Mouse (Mus musculus) neural tube, embryonic 13.5 days (tissue): ENCODE data around the gene D630045J12Rik. TPM values are rescaled to one million over a fixed set of nuclear protein-coding genes. Genes with fewer than 3 reads are reported as not detected.

Experiments
- ATAC-seq: fragments of 200-750 bp; cut with Nextera tagmentation; 2 replicates; pipeline ENCODE4 v1.8.0; 2017; ENCODE audit warnings: low read depth, mild to moderate bottlenecking, moderate TSS enrichment, moderate library complexity
- H3K27ac ChIP-seq: fragments of 300-500 bp; sonication (generic); replicated peaks from 2 replicates; pipeline ENCODE4 v1.5.1; 2015; ENCODE audit warnings: moderate library complexity, mild to moderate bottlenecking, inconsistent platforms
- H3K27me3 ChIP-seq: fragments of 300-500 bp; sonication (generic); 2 replicates; pipeline ENCODE4 v1.6.1; 2015; ENCODE audit warnings: mild to moderate bottlenecking, inconsistent platforms
- H3K36me3 ChIP-seq: fragments of 300-500 bp; sonication (generic); 2 replicates; pipeline ENCODE4 v1.6.1; 2015; ENCODE audit warnings: mild to moderate bottlenecking, inconsistent platforms
- H3K4me1 ChIP-seq: fragments of 300-500 bp; sonication (generic); replicated peaks from 2 replicates; pipeline ENCODE4 v1.6.1; 2015; ENCODE audit warnings: inconsistent platforms
- H3K4me2 ChIP-seq: fragments of 300-500 bp; sonication (generic); 2 replicates; pipeline ENCODE4 v1.6.1; 2015; ENCODE audit warnings: inconsistent platforms, mild to moderate bottlenecking, moderate library complexity
- H3K4me3 ChIP-seq: fragments of 300-500 bp; sonication (generic); 2 replicates; pipeline ENCODE4 v1.5.1; 2015; ENCODE audit warnings: mild to moderate bottlenecking, inconsistent platforms
- H3K9ac ChIP-seq: fragments of 300-500 bp; sonication (generic); 2 replicates; pipeline ENCODE4 v1.6.1; 2015; ENCODE audit warnings: moderate library complexity, mild to moderate bottlenecking, inconsistent platforms
- H3K9me3 ChIP-seq: fragments of 300-500 bp; sonication (generic); 2 replicates; pipeline ENCODE4 v1.6.1; 2016; ENCODE audit warnings: inconsistent platforms
- WGBS: fragments of 180-500 bp; shearing (Covaris S2); methylation state at CpG from one replicate; pipeline ENCODE4 v1.1.7; 2015; 5-methylcytosine and 5-hydroxymethylcytosine counted together
- polyA plus RNA-seq: library from polyadenylated mRNA; unstranded; fragments of >200 nt; fragmentation: Nextera tagmentation; extraction: Ambion mirVana; gene quantifications from 2 replicates; pipeline ENCODE4 v1.2.1, GENCODE M21; 2015

Gene D630045J12Rik
- polyA plus RNA-seq, 1 experiment from 2014 or later: 14.6 TPM

DNA sequence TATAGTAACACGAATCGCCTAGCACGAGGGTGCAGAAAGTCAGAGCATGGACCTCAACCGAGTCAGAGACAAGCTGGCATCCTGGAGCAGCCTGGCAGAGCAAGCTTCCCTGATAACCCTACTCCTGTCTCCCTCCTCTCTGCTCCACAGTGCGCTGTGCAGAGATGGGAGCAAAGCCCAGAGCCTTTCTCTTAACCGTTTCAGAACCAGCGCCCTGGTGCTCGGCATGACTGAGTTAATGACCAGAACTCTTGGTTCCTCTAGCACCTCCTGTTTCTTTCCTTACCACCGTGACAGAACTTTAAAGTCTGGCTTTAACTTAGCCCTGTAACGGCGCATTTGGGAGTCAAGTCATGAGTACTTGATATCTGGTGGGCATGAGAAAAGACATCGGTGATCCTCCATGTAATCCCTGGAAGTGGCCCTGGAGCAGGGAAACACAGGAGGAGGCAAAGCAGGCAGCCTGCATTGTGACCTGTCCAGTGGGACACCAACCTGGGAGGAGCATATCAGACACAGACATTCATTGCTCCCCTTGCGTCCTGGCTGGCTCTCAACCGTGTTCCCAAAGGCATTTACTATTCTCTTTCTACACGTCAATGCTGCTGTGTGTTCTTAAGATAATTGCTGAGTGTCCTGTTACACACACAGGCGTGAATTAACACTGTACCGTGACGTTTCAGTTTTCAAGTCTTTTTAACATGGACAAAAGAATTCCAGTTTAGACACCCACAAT lies 130.2 kb downstream of the D630045J12Rik start:
- Histone ChIP-seq H3K9ac (no peak overlapping the region), H3K27me3 (no peaks in the 10 kb centered on the region), H3K4me1 (no peaks in the 10 kb centered on the region), H3K36me3 (peaks cover 50% of the 10 kb centered on the region), H3K4me2 (no peak overlapping the region), H3K9me3 (no peaks in the 10 kb centered on the region), H3K27ac (no peak overlapping the region), H3K4me3 (no peak overlapping the region)
- no peak for ATAC-seq
- WGBS: 72% methylated on average over 18 of the region's 18 CpGs

DNA sequence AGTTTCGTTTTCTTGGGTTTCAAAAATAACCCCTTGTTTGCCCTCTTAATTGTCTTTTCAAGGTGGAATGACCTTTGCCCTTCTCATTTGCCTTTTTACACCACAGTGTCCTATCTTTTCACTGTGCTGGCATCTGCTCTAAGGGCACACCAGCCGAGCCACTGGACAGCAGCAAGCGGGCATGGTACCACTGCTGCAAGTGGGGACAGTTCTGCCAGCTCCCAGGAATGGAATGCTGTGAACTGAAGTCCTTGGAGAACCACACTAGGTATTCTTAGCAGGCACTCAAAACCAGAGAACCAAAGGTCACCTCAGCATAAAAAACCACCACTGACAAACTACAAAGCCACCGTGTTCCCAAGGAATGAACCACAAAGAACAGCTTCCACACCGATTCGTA lies 131.0 kb downstream of the D630045J12Rik start:
- H3K4me3 ChIP-seq: no peak overlapping the region
- no peaks in the 10 kb centered on the region for H3K9me3 ChIP-seq
- WGBS: 67% methylated on average over 6 of the region's 6 CpGs
- H3K4me2 ChIP-seq: no peak overlapping the region
- no peaks in the 10 kb centered on the region for H3K4me1 ChIP-seq
- no peaks in the 10 kb centered on the region for H3K27me3 ChIP-seq
- no peak for ATAC-seq
- H3K27ac ChIP-seq: no peak overlapping the region
- H3K9ac ChIP-seq: no peak overlapping the region
- peaks cover 41% of the 10 kb centered on the region for H3K36me3 ChIP-seq

DNA sequence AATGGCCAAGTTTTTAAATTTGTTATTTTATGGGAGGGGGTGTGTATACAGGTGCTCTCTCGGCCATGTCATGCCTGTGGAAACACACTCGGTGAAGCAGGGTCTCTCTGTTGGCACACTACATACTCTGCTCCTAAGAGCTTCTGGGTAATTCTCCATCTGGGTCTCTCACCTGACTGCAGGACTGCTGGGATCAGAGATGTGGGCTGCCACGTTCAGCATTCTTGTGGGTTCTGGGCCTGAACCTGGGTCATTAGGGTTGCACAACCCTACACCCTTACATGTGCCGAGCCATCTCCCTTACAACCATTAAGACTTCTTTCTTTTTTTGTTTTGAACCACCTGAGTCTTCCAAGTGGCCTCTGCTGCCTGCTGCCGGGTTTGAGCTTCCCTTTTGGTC lies 132.0 kb downstream of the D630045J12Rik start:
- H3K4me1 ChIP-seq: no peaks in the 10 kb centered on the region
- H3K27ac ChIP-seq: no peak overlapping the region
- no peaks in the 10 kb centered on the region for H3K9me3 ChIP-seq
- H3K9ac ChIP-seq: no peak overlapping the region
- peaks cover 32% of the 10 kb centered on the region for H3K36me3 ChIP-seq
- no peak overlapping the region for H3K4me2 ChIP-seq
- H3K27me3 ChIP-seq: no peaks in the 10 kb centered on the region
- WGBS: 84% methylated on average over 5 of the region's 5 CpGs
- no peak overlapping the region for H3K4me3 ChIP-seq
- ATAC-seq: no peak

DNA sequence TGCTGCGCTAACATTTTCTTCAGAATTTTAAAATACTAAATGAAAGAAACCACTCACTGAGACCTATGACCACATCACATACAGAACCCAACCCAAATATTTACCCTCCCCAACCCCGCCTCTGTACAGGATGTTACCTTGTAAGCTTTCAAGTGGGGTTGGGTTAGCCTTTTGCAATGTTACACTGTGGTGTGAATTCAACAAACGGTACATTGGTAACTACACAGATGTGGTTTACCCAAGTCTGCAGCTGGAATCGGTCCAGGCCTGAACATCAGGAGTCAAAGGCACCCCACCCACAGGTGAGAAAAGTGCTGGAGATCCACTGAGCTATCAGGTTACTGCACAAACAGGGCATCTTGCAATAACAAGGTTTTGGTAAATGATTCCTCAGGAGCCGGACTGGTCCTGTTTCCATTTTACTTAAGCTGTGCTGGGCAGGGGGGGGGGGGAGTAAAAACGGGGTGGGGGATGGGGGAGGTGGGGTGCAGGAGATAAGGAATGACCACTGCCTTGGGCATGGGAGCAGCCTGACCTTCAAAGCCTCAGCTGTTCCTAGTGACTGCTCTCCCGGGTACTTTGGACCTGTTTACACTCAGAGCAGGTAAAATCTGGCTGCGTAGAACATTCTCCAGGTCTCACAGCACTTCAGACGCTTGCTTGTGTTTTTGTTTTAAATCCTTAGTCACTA lies 133.0 kb downstream of the D630045J12Rik start:
- H3K9me3 ChIP-seq: no peaks in the 10 kb centered on the region

DNA sequence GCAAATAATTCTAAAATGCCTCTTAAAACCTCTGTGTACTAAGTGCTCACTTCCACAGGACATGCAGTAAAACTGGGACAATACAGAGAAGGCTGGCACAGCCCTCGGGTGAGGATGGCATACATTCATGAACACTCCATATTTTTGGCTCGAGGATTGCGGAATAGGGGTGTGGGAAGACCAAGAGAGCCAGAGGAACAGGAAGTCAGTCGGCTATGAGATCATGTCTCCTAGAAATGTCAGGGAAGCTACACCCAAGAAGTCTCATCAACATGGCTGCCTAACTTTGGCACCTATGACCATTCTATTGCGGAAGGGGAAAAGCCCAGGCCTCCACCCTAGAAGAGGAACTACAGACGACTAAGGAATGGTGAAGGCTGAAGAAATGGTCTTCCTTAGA lies 135.5 kb downstream of the D630045J12Rik start:
- Histone ChIP-seq H3K9me3 (no peaks in the 10 kb centered on the region), H3K36me3 (no peaks in the 10 kb centered on the region; the same call in 1 of the 2 replicates), H3K4me2 (no peak overlapping the region), H3K4me1 (no peaks in the 10 kb centered on the region), H3K27me3 (no peaks in the 10 kb centered on the region), H3K27ac (no peak overlapping the region), H3K9ac (no peak overlapping the region), H3K4me3 (no peak overlapping the region)
- ATAC-seq: no peak
- 95% methylated on average over 6 of the region's 6 CpGs for WGBS

More for the DNA sequence above, 133.0 kb downstream of the D630045J12Rik start:
- 82% methylated on average over 9 of the region's 9 CpGs for WGBS
- Histone ChIP-seq H3K36me3 (peaks cover 22% of the 10 kb centered on the region), H3K9ac (no peak overlapping the region), H3K4me3 (no peak overlapping the region), H3K4me1 (no peaks in the 10 kb centered on the region), H3K4me2 (no peak overlapping the region), H3K27ac (no peak overlapping the region), H3K27me3 (no peaks in the 10 kb centered on the region)
- ATAC-seq: no peak

DNA sequence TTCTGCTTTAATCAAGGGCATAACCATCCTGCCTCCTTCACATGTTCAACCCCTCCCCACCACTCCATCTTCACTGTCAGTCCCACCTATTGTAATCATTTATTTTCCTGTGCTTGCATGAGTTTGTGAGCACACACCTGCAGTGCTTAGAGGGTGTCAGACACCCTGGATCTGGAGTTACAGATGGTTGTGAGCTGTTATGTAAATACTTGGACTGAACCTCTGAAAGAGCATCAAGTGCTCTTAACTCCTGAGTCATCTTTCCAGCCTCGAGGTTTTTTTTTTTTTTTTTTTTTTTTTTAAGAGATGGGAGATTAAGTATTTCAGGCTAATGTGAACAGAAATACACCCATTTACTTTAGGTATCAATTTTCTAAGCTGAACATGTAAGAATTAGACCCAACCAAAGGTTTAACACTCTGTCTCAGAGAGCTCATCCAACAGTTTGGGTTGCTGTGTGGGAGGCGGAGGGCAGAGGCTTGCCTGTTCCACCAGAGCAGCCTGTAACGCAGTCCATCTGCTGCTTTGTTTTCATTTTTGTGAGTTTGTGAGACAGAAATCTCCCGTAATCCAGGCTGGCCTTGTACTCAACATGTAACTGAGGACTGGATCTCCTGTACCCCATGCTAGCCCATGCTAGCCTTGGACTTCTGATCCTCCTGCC lies 137.6 kb downstream of the D630045J12Rik start:
- 68% methylated on average over 4 of the region's 4 CpGs for WGBS
- no peak overlapping the region for H3K27ac ChIP-seq
- H3K4me3 ChIP-seq: no peak overlapping the region

DNA sequence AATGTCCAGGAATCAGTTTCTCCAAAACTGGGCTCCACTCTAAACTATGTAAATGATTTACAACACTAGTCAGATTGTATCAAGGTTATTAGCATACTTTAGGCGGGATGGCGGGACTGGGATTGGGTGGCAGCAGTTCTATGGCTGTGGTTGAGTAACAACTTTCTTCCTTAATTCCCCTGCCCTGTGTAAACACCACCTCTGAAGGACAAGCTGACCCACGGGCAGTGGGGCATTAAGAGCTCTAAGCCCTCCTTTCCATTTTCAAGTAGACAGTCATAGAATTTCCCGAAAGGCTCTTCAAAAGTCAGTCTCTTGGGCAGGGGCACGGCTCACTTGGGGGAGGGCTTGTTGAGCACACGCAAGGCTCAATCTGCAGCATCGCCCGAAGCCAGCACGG lies 142.9 kb downstream of the D630045J12Rik start:
- WGBS: 84% methylated on average over 9 of the region's 9 CpGs

More for the DNA sequence above, 137.6 kb downstream of the D630045J12Rik start:
- ATAC-seq: no peak
- Histone ChIP-seq H3K9ac (no peak overlapping the region), H3K4me2 (no peak overlapping the region), H3K36me3 (no peaks in the 10 kb centered on the region), H3K9me3 (no peaks in the 10 kb centered on the region), H3K4me1 (no peaks in the 10 kb centered on the region), H3K27me3 (no peaks in the 10 kb centered on the region)

DNA sequence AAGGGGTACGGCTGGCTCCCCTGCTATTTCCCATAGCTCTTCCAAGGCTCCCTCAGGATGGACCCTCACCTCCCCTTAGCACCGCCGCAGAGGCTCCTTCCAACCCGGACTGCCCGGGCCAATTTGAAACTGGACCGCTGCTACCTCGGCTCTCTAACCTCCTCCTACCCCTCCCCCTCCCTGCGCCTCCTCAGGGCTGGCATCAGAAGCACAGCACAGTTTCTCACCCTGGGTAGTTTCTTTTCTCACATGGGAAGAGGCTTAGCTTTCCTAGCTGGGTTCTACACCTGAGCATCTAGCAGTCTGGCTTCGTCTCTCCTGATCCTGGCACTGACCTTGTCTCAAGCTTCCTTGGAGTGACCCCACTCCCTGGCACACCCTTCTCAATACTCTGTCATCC lies 143.9 kb downstream of the D630045J12Rik start:
- Histone ChIP-seq H3K36me3 (no peaks in the 10 kb centered on the region), H3K27me3 (no peaks in the 10 kb centered on the region), H3K4me1 (peaks cover 7% of the 10 kb centered on the region; the same call in 1 of the 2 replicates), H3K27ac (no peak overlapping the region), H3K4me2 (no peak overlapping the region), H3K4me3 (no peak overlapping the region), H3K9me3 (no peaks in the 10 kb centered on the region), H3K9ac (no peak overlapping the region)
- WGBS: 17% methylated on average over 9 of the region's 9 CpGs
- ATAC-seq: no peak

More for the DNA sequence above, 142.9 kb downstream of the D630045J12Rik start:
- Histone ChIP-seq H3K9ac (no peak overlapping the region), H3K4me1 (peaks cover 7% of the 10 kb centered on the region; the same call in 1 of the 2 replicates), H3K36me3 (no peaks in the 10 kb centered on the region), H3K4me3 (no peak overlapping the region), H3K27ac (no peak overlapping the region), H3K4me2 (no peak overlapping the region), H3K9me3 (no peaks in the 10 kb centered on the region), H3K27me3 (no peaks in the 10 kb centered on the region)
- ATAC-seq: no peak

DNA sequence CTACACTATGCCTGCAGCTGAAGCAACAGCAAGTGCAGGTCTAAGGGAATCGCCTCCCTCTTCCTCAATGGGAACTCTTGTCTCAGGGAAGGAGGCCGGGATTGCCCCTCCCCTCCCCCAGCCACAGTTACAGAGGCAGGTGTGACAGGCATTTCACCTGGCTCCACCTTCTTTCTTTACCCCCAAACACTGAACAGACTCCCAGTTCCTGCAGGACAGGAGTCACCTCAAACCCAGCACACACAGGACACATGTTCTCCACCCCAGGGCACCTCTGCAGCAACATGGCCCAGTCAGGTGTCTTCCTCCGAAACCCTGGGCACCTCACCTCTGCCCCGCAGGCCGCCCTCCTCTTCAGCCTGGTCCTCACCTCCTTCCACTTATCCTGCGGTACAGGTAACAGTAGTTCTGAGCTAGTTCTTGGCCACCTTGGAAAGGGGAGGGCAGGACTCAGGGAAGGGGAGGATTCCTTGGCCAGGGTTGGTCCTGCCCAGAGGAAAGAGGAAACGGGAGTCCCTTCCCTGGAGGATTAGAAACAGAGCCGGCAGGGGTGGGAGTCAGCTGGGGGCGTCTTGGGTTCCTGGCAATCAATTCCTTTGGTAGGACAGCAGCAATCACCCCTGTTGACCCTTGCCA lies 144.5 kb downstream of the D630045J12Rik start, which contains the start of gene Tmem213:
Gene Tmem213 (plus strand): TSS at position 96 of the 636 bp plus-strand sequence.
- Histone ChIP-seq H3K9me3 (no peaks in the 10 kb centered on the region), H3K36me3 (no peaks in the 10 kb centered on the region), H3K27ac (no peak within 1 kb of the TSS), H3K27me3 (no peaks in the 10 kb centered on the region), H3K4me1 (peaks cover 7% of the 10 kb centered on the region; the same call in 1 of the 2 replicates), H3K9ac (no peak within 1 kb of the TSS), H3K4me2 (no peak within 1 kb of the TSS), H3K4me3 (no peak within 1 kb of the TSS)
- ATAC-seq: no peak
- 34% methylated on average over 9 of the region's 9 CpGs for WGBS

DNA sequence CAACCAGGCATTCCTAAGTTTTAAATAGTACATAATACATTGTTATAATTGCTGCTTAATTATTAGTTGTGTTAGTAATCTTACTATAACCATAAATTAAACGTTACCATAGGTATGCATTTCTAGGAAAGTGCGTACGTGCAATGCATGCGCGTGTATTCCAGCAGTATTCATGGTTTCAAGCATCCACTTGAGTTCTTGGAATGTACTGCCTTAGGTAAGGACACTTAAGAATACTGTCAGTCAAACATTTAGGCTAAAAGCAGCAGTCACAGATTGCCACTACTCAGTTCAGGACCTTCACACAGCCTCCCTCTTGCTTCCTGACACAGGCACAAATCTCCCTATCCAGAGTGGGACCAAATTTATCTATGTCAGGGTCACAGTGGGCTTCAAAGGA lies 145.4 kb downstream of the D630045J12Rik start:
- H3K4me1 ChIP-seq: peaks cover 7% of the 10 kb centered on the region; the same call in 1 of the 2 replicates
- no peak overlapping the region for H3K4me3 ChIP-seq
- no peak overlapping the region for H3K4me2 ChIP-seq
- no peaks in the 10 kb centered on the region for H3K27me3 ChIP-seq
- no peak for ATAC-seq
- no peak overlapping the region for H3K9ac ChIP-seq
- H3K9me3 ChIP-seq: no peaks in the 10 kb centered on the region
- no peak overlapping the region for H3K27ac ChIP-seq
- 90% methylated on average over 5 of the region's 5 CpGs for WGBS
- no peaks in the 10 kb centered on the region for H3K36me3 ChIP-seq

DNA sequence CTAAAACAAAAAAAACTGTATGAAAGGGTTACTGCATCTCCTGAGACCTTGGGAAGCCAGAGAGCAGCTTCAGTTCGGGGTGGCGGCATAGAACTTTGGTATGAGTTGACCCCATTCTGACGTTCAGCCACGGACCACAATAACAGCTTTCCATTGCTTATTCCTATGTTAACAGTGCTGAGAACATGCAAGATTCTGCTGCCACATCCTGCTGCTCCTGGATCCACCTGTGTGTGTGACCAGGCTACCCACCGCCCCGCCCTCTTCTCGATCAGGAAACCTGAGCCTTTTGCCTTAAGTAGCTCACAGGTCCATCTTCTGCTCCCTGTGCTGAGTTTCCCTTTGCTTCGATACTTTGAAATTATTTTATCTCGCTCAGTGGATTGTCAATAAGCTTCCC lies 147.9 kb downstream of the D630045J12Rik start:
- Histone ChIP-seq H3K4me3 (no peak overlapping the region), H3K27me3 (no peaks in the 10 kb centered on the region)
- no peak for ATAC-seq

DNA sequence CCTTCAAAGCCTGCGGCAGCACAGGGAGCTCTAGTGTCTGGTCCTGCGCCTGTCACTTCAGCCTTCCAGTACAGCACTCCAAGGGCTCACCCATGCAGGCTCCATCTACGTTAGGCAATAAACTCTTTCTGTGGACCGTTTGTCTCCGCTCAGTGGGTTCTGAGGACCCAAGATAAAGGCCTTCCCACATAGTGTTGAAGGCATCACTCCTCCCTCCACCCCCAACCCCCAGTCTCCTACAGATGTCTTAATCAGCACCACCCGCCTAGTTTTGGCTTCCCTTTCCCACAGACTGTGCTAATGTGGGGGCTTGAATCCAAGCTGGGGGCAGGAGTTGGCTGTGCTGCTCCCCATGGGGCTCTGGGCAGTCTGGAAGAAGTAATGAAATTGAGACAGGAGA lies 150.0 kb downstream of the D630045J12Rik start:
- 54% methylated on average over 6 of the region's 6 CpGs for WGBS

More for the DNA sequence above, 147.9 kb downstream of the D630045J12Rik start:
- H3K27ac ChIP-seq: no peak overlapping the region
- WGBS: 88% methylated on average over 9 of the region's 9 CpGs
- peaks cover 7% of the 10 kb centered on the region; the same call in 1 of the 2 replicates for H3K4me1 ChIP-seq
- no peak overlapping the region for H3K4me2 ChIP-seq
- no peaks in the 10 kb centered on the region for H3K9me3 ChIP-seq
- H3K36me3 ChIP-seq: no peaks in the 10 kb centered on the region
- H3K9ac ChIP-seq: no peak overlapping the region

More for the DNA sequence above, 150.0 kb downstream of the D630045J12Rik start:
- H3K4me3 ChIP-seq: no peak overlapping the region
- H3K4me2 ChIP-seq: no peak overlapping the region
- no peaks in the 10 kb centered on the region for H3K4me1 ChIP-seq
- no peak overlapping the region for H3K9ac ChIP-seq
- H3K27ac ChIP-seq: no peak overlapping the region
- H3K9me3 ChIP-seq: peaks cover 2% of the 10 kb centered on the region; the same call in 1 of the 2 replicates
- no peaks in the 10 kb centered on the region for H3K27me3 ChIP-seq
- no peak for ATAC-seq
- H3K36me3 ChIP-seq: no peaks in the 10 kb centered on the region
